Mouse (Mus musculus) spleen, adult 2 months (tissue): ENCODE measurements around the gene Ackr2.

Source experiments
- CTCF ChIP-seq: fragments of 200-500 bp; IDR thresholded peaks from 2 replicates; pipeline ENCODE4 v1.5.1; 2011; ENCODE audit warnings: mild to moderate bottlenecking, inconsistent platforms; ENCODE audit not compliant: insufficient read depth, insufficient read length, insufficient replicate concordance; ENCODE audit errors: extremely low read depth
- POLR2A ChIP-seq: fragments of 200-500 bp; IDR thresholded peaks from 2 replicates; pipeline ENCODE4 v1.6.1; 2011; ENCODE audit warnings: low read depth, low read length, inconsistent platforms

GRCm38 (mm10) chr9:121937451-121937864 is 39.3 kb downstream of the Ackr2 start:
- TF ChIP-seq POLR2A: no peak
- no peak for TF ChIP-seq CTCF
